Mouse (Mus musculus) forebrain, embryonic 11.5 days (tissue): ENCODE measurements around the gene Aplp1. TPM values are rescaled to one million over a fixed set of nuclear protein-coding genes. Genes with fewer than 3 reads are reported as not detected.

Experiments
- ATAC-seq: fragments of 200-750 bp; cut with Nextera tagmentation; replicated peaks from 2 replicates; pipeline ENCODE4 v1.8.0; 2017; ENCODE audit warnings: moderate TSS enrichment; ENCODE audit not compliant: low FRiP score
- DNase-seq: peaks from one replicate; pipeline ENCODE4 v3.0.0-alpha.2; 2017; ENCODE audit warnings: low spot score
- H3K27ac ChIP-seq: fragments of 300-500 bp; sonication (generic); 2 replicates; pipeline ENCODE4 v1.5.1; 2014; ENCODE audit warnings: low read depth, low read length
- H3K27me3 ChIP-seq: fragments of 300-500 bp; sonication (generic); 2 replicates; pipeline ENCODE4 v1.6.1; 2014; ENCODE audit warnings: mild to moderate bottlenecking, low read length, mixed read lengths; ENCODE audit not compliant: control insufficient read depth, insufficient read depth
- H3K36me3 ChIP-seq: fragments of 300-500 bp; sonication (generic); 2 replicates; pipeline ENCODE4 v1.6.1; 2014; ENCODE audit warnings: mild to moderate bottlenecking, low read length, moderate library complexity, mixed read lengths; ENCODE audit not compliant: control insufficient read depth, insufficient read depth
- H3K4me1 ChIP-seq: fragments of 300-500 bp; sonication (generic); replicated peaks from 2 replicates; pipeline ENCODE4 v1.6.1; 2014; ENCODE audit warnings: low read length, mixed read lengths; ENCODE audit not compliant: control insufficient read depth, insufficient read depth
- H3K4me2 ChIP-seq: fragments of 300-500 bp; sonication (generic); 2 replicates; pipeline ENCODE4 v1.6.1; 2014; ENCODE audit warnings: low read depth, mild to moderate bottlenecking, low read length, moderate library complexity, mixed read lengths; ENCODE audit not compliant: severe bottlenecking
- H3K4me3 ChIP-seq: fragments of 300-500 bp; sonication (generic); 2 replicates; pipeline ENCODE4 v1.5.1; 2014; ENCODE audit warnings: low read depth, low read length
- H3K9ac ChIP-seq: fragments of 300-500 bp; sonication (generic); 2 replicates; pipeline ENCODE4 v1.6.1; 2014; ENCODE audit warnings: low read length
- H3K9me3 ChIP-seq: fragments of 300-500 bp; sonication (generic); 2 replicates; pipeline ENCODE4 v1.6.1; 2016; ENCODE audit warnings: low read length, mixed read lengths; ENCODE audit not compliant: control insufficient read depth
- WGBS: fragments of 180-500 bp; shearing (Covaris S2); extraction: QIAGEN DNeasy Blood & Tissue Kit; methylation state at CpG from one replicate; pipeline ENCODE4 v1.1.7; 2014; 5-methylcytosine and 5-hydroxymethylcytosine counted together
- polyA plus RNA-seq: library from polyadenylated mRNA; unstranded; fragments of >200 nt; fragmentation: Nextera tagmentation; extraction: Ambion mirVana; gene quantifications from 2 replicates; pipeline ENCODE4 v1.2.1, GENCODE M21; 2014

Aplp1 gene
- polyA plus RNA-seq, 1 experiment from 2014 or later, result 99.2 TPM

- H3K27me3 ChIP-seq, result no peaks in the 10 kb centered on the region
- 16% methylated on average over 10 of the region's 10 CpGs for WGBS
- H3K9me3 ChIP-seq, result no peaks in the 10 kb centered on the region
- ATAC-seq (no peak), DNase-seq (no peak)
- H3K4me2 ChIP-seq, result no peak overlapping the region
- no peaks in the 10 kb centered on the region for H3K4me1 ChIP-seq
- H3K36me3 ChIP-seq, result no peaks in the 10 kb centered on the region
- no peak overlapping the region for H3K4me3 ChIP-seq
- H3K27ac ChIP-seq, result no peak overlapping the region
- no peak overlapping the region for H3K9ac ChIP-seq
These were observed 8.5 kb downstream of the Aplp1 start for GRCm38 (mm10) chr7:30436879-30437278.

- H3K27me3 ChIP-seq, result no peaks in the 10 kb centered on the region
- no peaks in the 10 kb centered on the region for H3K36me3 ChIP-seq
- no peak overlapping the region for H3K4me3 ChIP-seq
- no peak for DNase-seq
- H3K9ac ChIP-seq, result no peak overlapping the region
- no peak overlapping the region for H3K4me2 ChIP-seq
- 56% methylated on average over 9 of the region's 9 CpGs for WGBS
- no peak for ATAC-seq
- H3K9me3 ChIP-seq, result no peaks in the 10 kb centered on the region
- H3K4me1 ChIP-seq, result no peaks in the 10 kb centered on the region
- no peak overlapping the region for H3K27ac ChIP-seq
These were observed 10.2 kb downstream of the Aplp1 start for GRCm38 (mm10) chr7:30435156-30435555.

- no peak overlapping the region for H3K27ac ChIP-seq
- WGBS, result 73% methylated on average over 10 of the region's 10 CpGs
These were observed 10.6 kb downstream of the Aplp1 start for GRCm38 (mm10) chr7:30434701-30435100.

GRCm38 (mm10) chr7:30434238-30434637 lies 11.1 kb downstream of the Aplp1 start:
- Histone ChIP-seq H3K27me3 (no peaks in the 10 kb centered on the region), H3K9ac (no peak overlapping the region), H3K4me3 (no peak overlapping the region), H3K4me1 (no peaks in the 10 kb centered on the region), H3K9me3 (no peaks in the 10 kb centered on the region), H3K36me3 (no peaks in the 10 kb centered on the region), H3K27ac (no peak overlapping the region), H3K4me2 (no peak overlapping the region)
- peak; percentile 71 for DNase-seq
- ATAC-seq, result no peak
- 3% methylated on average over 10 of the region's 10 CpGs for WGBS

More at GRCm38 (mm10) chr7:30434701-30435100, 10.6 kb downstream of the Aplp1 start:
- H3K4me1 ChIP-seq, result no peaks in the 10 kb centered on the region
- H3K4me2 ChIP-seq, result no peak overlapping the region
- DNase-seq (no peak), ATAC-seq (no peak)
- no peak overlapping the region for H3K4me3 ChIP-seq
- H3K36me3 ChIP-seq, result no peaks in the 10 kb centered on the region
- H3K9ac ChIP-seq, result no peak overlapping the region
- no peaks in the 10 kb centered on the region for H3K9me3 ChIP-seq
- H3K27me3 ChIP-seq, result no peaks in the 10 kb centered on the region

- 15% methylated on average over 3 of the region's 3 CpGs for WGBS
These were observed 13.5 kb downstream of the Aplp1 start for GRCm38 (mm10) chr7:30431793-30432192.

GRCm38 (mm10) chr7:30430191-30430590 lies 15.1 kb downstream of the Aplp1 start:
- DNase-seq, result no peak
- WGBS, result 83% methylated on average over 2 of the region's 2 CpGs
- H3K27me3 ChIP-seq, result no peaks in the 10 kb centered on the region

More at GRCm38 (mm10) chr7:30431793-30432192, 13.5 kb downstream of the Aplp1 start:
- no peaks in the 10 kb centered on the region for H3K27me3 ChIP-seq
- H3K36me3 ChIP-seq, result no peaks in the 10 kb centered on the region
- DNase-seq, result peak; percentile 62
- no peak overlapping the region for H3K9ac ChIP-seq
- H3K4me3 ChIP-seq, result no peak overlapping the region
- ATAC-seq, result 0 out of 2 replicates have a peak, but pooled peaks have one; percentile 30
- H3K9me3 ChIP-seq, result no peaks in the 10 kb centered on the region
- no peaks in the 10 kb centered on the region for H3K4me1 ChIP-seq
- H3K27ac ChIP-seq, result no peak overlapping the region
- H3K4me2 ChIP-seq, result no peak overlapping the region

GRCm38 (mm10) chr7:30429327-30429726 lies 16.0 kb downstream of the Aplp1 start:
- H3K4me3 ChIP-seq, result no peak overlapping the region
- no peaks in the 10 kb centered on the region for H3K9me3 ChIP-seq
- ATAC-seq (no peak), DNase-seq (no peak)
- H3K9ac ChIP-seq, result no peak overlapping the region
- H3K27me3 ChIP-seq, result no peaks in the 10 kb centered on the region
- no peaks in the 10 kb centered on the region for H3K36me3 ChIP-seq
- no peak overlapping the region for H3K4me2 ChIP-seq
- no peak overlapping the region for H3K27ac ChIP-seq
- no peaks in the 10 kb centered on the region for H3K4me1 ChIP-seq

More at GRCm38 (mm10) chr7:30430191-30430590, 15.1 kb downstream of the Aplp1 start:
- Histone ChIP-seq H3K4me1 (no peaks in the 10 kb centered on the region), H3K36me3 (no peaks in the 10 kb centered on the region), H3K27ac (no peak overlapping the region), H3K4me2 (no peak overlapping the region), H3K9ac (no peak overlapping the region), H3K4me3 (no peak overlapping the region), H3K9me3 (no peaks in the 10 kb centered on the region)
- no peak for ATAC-seq

GRCm38 (mm10) chr7:30423071-30423641 lies 22.2 kb downstream of the Aplp1 start:
- no peak for ATAC-seq

GRCm38 (mm10) chr7:30422560-30422959 lies 22.8 kb downstream of the Aplp1 start:
- no peaks in the 10 kb centered on the region for H3K27me3 ChIP-seq
- no peaks in the 10 kb centered on the region for H3K36me3 ChIP-seq
- peaks cover 7% of the 10 kb centered on the region; the same call in 1 of the 2 replicates for H3K4me1 ChIP-seq
- ATAC-seq, result no peak; the same call in none of the 2 replicates
- H3K9ac ChIP-seq, result peak overlapping the region; percentile 63
- WGBS, result 14% methylated on average over 9 of the region's 9 CpGs
- no peaks in the 10 kb centered on the region for H3K9me3 ChIP-seq
- peak overlapping the region; percentile 52 for H3K4me3 ChIP-seq
- peak overlapping the region; percentile 94 for H3K4me2 ChIP-seq
- H3K27ac ChIP-seq, result no peak overlapping the region
- DNase-seq, result no peak

More at GRCm38 (mm10) chr7:30423071-30423641, 22.2 kb downstream of the Aplp1 start:
- peak overlapping the region; percentile 94 for H3K4me2 ChIP-seq
- peaks cover 7% of the 10 kb centered on the region; the same call in 1 of the 2 replicates for H3K4me1 ChIP-seq
- peak overlapping the region; percentile 52 for H3K4me3 ChIP-seq
- H3K9ac ChIP-seq, result peak overlapping the region; percentile 63
- WGBS, result 55% methylated on average over 23 of the region's 23 CpGs
- no peak for DNase-seq
- H3K36me3 ChIP-seq, result no peaks in the 10 kb centered on the region
- no peak overlapping the region for H3K27ac ChIP-seq
- no peaks in the 10 kb centered on the region for H3K9me3 ChIP-seq
- H3K27me3 ChIP-seq, result no peaks in the 10 kb centered on the region
